In the genomic region with DNA sequence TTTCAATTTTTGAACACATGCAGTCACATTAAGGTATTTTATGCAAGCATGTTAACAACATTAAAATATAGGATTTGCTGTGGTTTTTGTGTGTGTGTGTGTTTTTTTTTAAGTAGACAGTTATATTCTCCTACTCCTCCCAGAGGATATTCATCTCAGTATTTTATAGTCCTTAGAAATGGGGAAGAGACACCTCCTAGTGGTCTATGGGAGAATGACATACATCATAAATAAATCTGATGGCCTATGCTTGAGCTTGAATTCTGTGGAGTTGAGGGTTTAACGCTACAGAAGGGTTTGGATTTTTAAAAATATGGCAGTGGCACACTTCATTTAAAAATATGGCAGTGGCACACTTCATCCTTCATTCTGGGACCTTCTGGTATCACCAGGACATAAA, we compare ENCODE assay signal across 11 mouse cellular contexts. TPM values are rescaled to one million over a fixed set of nuclear protein-coding genes. Genes with fewer than 3 reads are reported as not detected.
DNase-seq lines count a peak whose midpoint lies in the region; ATAC-seq lines count a peak whose summit lies in the region.
"Had no signal": no experiment of that assay in that cellular context is flagged by ENCODE, and none has a peak within 500 bp of the region (broad histone marks: within the 10 kb centered on the region; RNA-seq: fewer than 3 reads in every experiment).

No protein-coding gene starts in this region.

- peak; percentile 23 for DNase-seq in CD4-positive, CD25-positive, alpha-beta regulatory T cell, adult 2 months (ENCODE audit: low read depth, low spot score)
- peak; percentile 12 for DNase-seq in kidney, postnatal 14 days
- DNase-seq in kidney, postnatal 4 days: no peak
- DNase-seq in NIH3T3 (ENCODE audit: low read depth): peak; percentile 70
- peak; percentile 29 for DNase-seq in induced T-regulatory cell, adult 2 months (ENCODE audit: low read depth)
- DNase-seq in thymus, postnatal 14 days: no peak
- no peak for DNase-seq in adrenal gland, adult 8-10 months

- ATAC-seq in CD4-positive, CD25-positive, alpha-beta regulatory T cell, adult 4 months: no peak

RNA-seq across cellular contexts. Expression of a gene that starts 46.0 kb away (rescaled TPM):
- polyA plus RNA-seq in CD4-positive, CD25-positive, alpha-beta regulatory T cell, adult 4 months (2017; shearing (Covaris generic)): not detected
- 1 to 10 TPM in 2 of 4 experiments, under 1 TPM in 2; 0.12 to 7.0 (median 2.5) TPM for total RNA-seq in adrenal gland, adult 8-10 months (2022)
- polyA plus RNA-seq: embryonic facial prominence, embryonic 12.5 days; hindbrain, embryonic 13.5 days; small intestine, adult 2 months had no signal

RNA-seq across cellular contexts. Expression of a gene that starts 54.1 kb away (rescaled TPM):
- not detected for polyA plus RNA-seq in CD4-positive, CD25-positive, alpha-beta regulatory T cell, adult 4 months (2017; shearing (Covaris generic))
- total RNA-seq in adrenal gland, adult 8-10 months (2022): not detected
- polyA plus RNA-seq: embryonic facial prominence, embryonic 12.5 days; small intestine, adult 2 months had no signal

Comparison
In these comparisons a context has a peak if more than half of its experiments do, and no peak if none do; other contexts are left out.
1. DNase-seq: peak in CD4-positive, CD25-positive, alpha-beta regulatory T cell, adult 2 months (single experiment), kidney, postnatal 14 days (single experiment), NIH3T3 (single experiment) and induced T-regulatory cell, adult 2 months (single experiment); none in kidney, postnatal 4 days (0 of 2), thymus, postnatal 14 days (single experiment) and adrenal gland, adult 8-10 months (single experiment).